In genomic region chr6:32797525-32797924, GRCm38 (mm10) we compare ENCODE assay signal across 24 mouse cellular contexts.
DNase-seq lines count a peak whose midpoint lies in the region; ATAC-seq and TF ChIP-seq lines count a peak whose summit lies in the region.
"Had no signal": no experiment of that assay in that cellular context is flagged by ENCODE, and none has a peak within 500 bp of the region (broad histone marks: within the 10 kb centered on the region; RNA-seq: fewer than 3 reads in every experiment).

No protein-coding gene starts in this region.

- no peak overlapping the region for H3K4me2 ChIP-seq in heart, embryonic 13.5 days
- no peak overlapping the region for H3K4me2 ChIP-seq in hindbrain, embryonic 16.5 days (ENCODE audit: low read length)
- no peak overlapping the region for H3K4me2 ChIP-seq in midbrain, embryonic 14.5 days (ENCODE audit: low read length)
- H3K4me2 ChIP-seq: forebrain, embryonic 13.5 days; heart, embryonic 12.5 days; hindbrain, embryonic 12.5 days; hindbrain, embryonic 15.5 days; intestine, embryonic 15.5 days had no signal

- H3K4me3 ChIP-seq in heart, embryonic 13.5 days: no peak overlapping the region
- H3K4me3 ChIP-seq in E14TG2a.4 (replicated peaks; ENCODE audit: low read length) (peak overlapping the region; percentile 20; the same call in 1 of the 2 replicates), ES-E14 (ENCODE audit: insufficient read depth in 1 of 2, low read depth in 1 of 2, low read length in 2 of 2, poor library complexity in 1 of 2, severe bottlenecking in 1 of 2) (no peak overlapping the region)
- no peak overlapping the region for H3K4me3 ChIP-seq in hindbrain, embryonic 16.5 days (ENCODE audit: low read length)
- H3K4me3 ChIP-seq in midbrain, embryonic 14.5 days (replicated peaks; ENCODE audit: low read depth, low read length): no peak overlapping the region
- H3K4me3 ChIP-seq: forebrain, embryonic 10.5 days; forebrain, embryonic 13.5 days; heart, embryonic 12.5 days; hindbrain, embryonic 12.5 days; hindbrain, embryonic 15.5 days; intestine, embryonic 15.5 days had no signal

- H3K27me3 ChIP-seq in heart, embryonic 13.5 days (replicated peaks): no peaks in the 10 kb centered on the region
- H3K27me3 ChIP-seq in E14TG2a.4 (ENCODE audit: insufficient read depth, low read length): no peaks in the 10 kb centered on the region
- H3K27me3 ChIP-seq in hindbrain, embryonic 16.5 days (replicated peaks; ENCODE audit: control insufficient read depth, insufficient read depth, low read length): no peaks in the 10 kb centered on the region
- H3K27me3 ChIP-seq in midbrain, embryonic 14.5 days (ENCODE audit: control insufficient read depth, insufficient read depth, low read length): no peaks in the 10 kb centered on the region
- H3K27me3 ChIP-seq: forebrain, embryonic 13.5 days; heart, embryonic 12.5 days; hindbrain, embryonic 12.5 days; hindbrain, embryonic 15.5 days; intestine, embryonic 15.5 days; Patski had no signal

- 38% methylated on average over 4 of the region's 4 CpGs for WGBS in heart, embryonic 13.5 days
- 16% methylated on average over 4 of the region's 4 CpGs for WGBS in hindbrain, embryonic 16.5 days
- WGBS in midbrain, embryonic 14.5 days: 16% methylated on average over 4 of the region's 4 CpGs

- TF ChIP-seq CTCF in E14TG2a.4 (conservative IDR thresholded peaks at IDR 0.05; ENCODE audit: low read length): no peak

- intact Hi-C loops in heart, postnatal 14 days (cut with DNase I): no loop called here

- peaks cover 39% of the 10 kb centered on the region for H3K36me3 ChIP-seq in heart, embryonic 13.5 days
- H3K36me3 ChIP-seq in E14TG2a.4 (ENCODE audit: insufficient read depth, low read length) (peaks cover 12% of the 10 kb centered on the region), ES-E14 (ENCODE audit: control insufficient read depth, insufficient read depth, low read length, poor library complexity, severe bottlenecking) (peaks cover 2% of the 10 kb centered on the region; the same call in 1 of the 2 replicates)
- no peaks in the 10 kb centered on the region for H3K36me3 ChIP-seq in hindbrain, embryonic 16.5 days (ENCODE audit: control insufficient read depth, insufficient read depth, low read length)
- H3K36me3 ChIP-seq in midbrain, embryonic 14.5 days (ENCODE audit: control insufficient read depth, insufficient read depth, low read length): peaks cover 4% of the 10 kb centered on the region; the same call in 1 of the 2 replicates
- H3K36me3 ChIP-seq: hindbrain, embryonic 15.5 days had no signal

- ATAC-seq in heart, embryonic 13.5 days (ENCODE audit: extremely low read depth, insufficient number of reproducible peaks, low FRiP score, low TSS enrichment): no peak
- ATAC-seq in hindbrain, embryonic 16.5 days: no peak
- ATAC-seq in midbrain, embryonic 14.5 days (ENCODE audit: low FRiP score, low TSS enrichment): no peak
- ATAC-seq: forebrain, embryonic 13.5 days; forebrain, embryonic 16.5 days; intestine, embryonic 15.5 days; Patski had no signal

- DNase-seq in heart, postnatal 14 days: no peak
- peak; percentile 71 for DNase-seq in ES-E14 (ENCODE audit: low read depth, low spot score)
- DNase-seq in ZHBTc4 (ENCODE audit: low read depth, low spot score): peak; percentile 94
- no peak for DNase-seq in midbrain, embryonic 14.5 days
- DNase-seq: adrenal gland, postnatal 10 days; adrenal gland, postnatal 36 days; cerebellum, adult 18-20 months; cerebellum, adult 9-10 months; cerebellum, postnatal 14 days; gastrocnemius, postnatal 14 days; heart, adult 11 months; kidney, adult 11 months had no signal

- no peaks in the 10 kb centered on the region for H3K9me3 ChIP-seq in heart, embryonic 13.5 days
- H3K9me3 ChIP-seq in E14TG2a.4 (ENCODE audit: low read length) (peaks cover 7% of the 10 kb centered on the region), ES-E14 (ENCODE audit: control insufficient read depth, insufficient read depth, low read depth, low read length) (no peaks in the 10 kb centered on the region)
- no peaks in the 10 kb centered on the region for H3K9me3 ChIP-seq in hindbrain, embryonic 16.5 days (ENCODE audit: control insufficient read depth, low read length)
- peaks cover 6% of the 10 kb centered on the region; the same call in 1 of the 2 replicates for H3K9me3 ChIP-seq in midbrain, embryonic 14.5 days (ENCODE audit: control insufficient read depth, low read length)
- H3K9me3 ChIP-seq: forebrain, embryonic 10.5 days; forebrain, embryonic 13.5 days; G1E; heart, embryonic 12.5 days; hindbrain, embryonic 12.5 days; hindbrain, embryonic 15.5 days; intestine, embryonic 15.5 days had no signal

- H3K27ac ChIP-seq in heart, embryonic 13.5 days (replicated peaks): 0 out of 2 replicates have a peak overlapping the region, but pooled peaks have one; percentile 24
- H3K27ac ChIP-seq in ES-E14 (ENCODE audit: insufficient read depth, low read depth, low read length, poor library complexity, severe bottlenecking): no peak overlapping the region; the same call in 1 of the 2 replicates
- no peak overlapping the region for H3K27ac ChIP-seq in hindbrain, embryonic 16.5 days (ENCODE audit: low read depth, low read length)
- no peak overlapping the region for H3K27ac ChIP-seq in midbrain, embryonic 14.5 days (replicated peaks; ENCODE audit: low read depth, low read length)
- H3K27ac ChIP-seq: forebrain, embryonic 10.5 days; hindbrain, embryonic 12.5 days; hindbrain, embryonic 15.5 days; intestine, embryonic 15.5 days had no signal

- in situ Hi-C loops in ES-E14 (cut with MboI; ENCODE audit: low sequenced_read_pairs in 2 of 2, unreplicated experiment in 2 of 2): no loop called here

- peaks cover 53% of the 10 kb centered on the region for H3K4me1 ChIP-seq in heart, embryonic 13.5 days
- peaks cover 62% of the 10 kb centered on the region for H3K4me1 ChIP-seq in E14TG2a.4 (replicated peaks; ENCODE audit: low read depth, low read length)
- H3K4me1 ChIP-seq in ES-E14 (ENCODE audit: control insufficient read depth in 2 of 2, insufficient read depth in 2 of 2, low read length in 2 of 2, poor library complexity in 1 of 2): peaks cover 10 to 15% of the 10 kb centered on the region in 2 experiments
- peaks cover 5% of the 10 kb centered on the region for H3K4me1 ChIP-seq in hindbrain, embryonic 16.5 days (ENCODE audit: control insufficient read depth, insufficient read depth, low read depth, low read length)
- no peaks in the 10 kb centered on the region for H3K4me1 ChIP-seq in midbrain, embryonic 14.5 days (ENCODE audit: control insufficient read depth, insufficient read depth, low read length)
- H3K4me1 ChIP-seq: intestine, embryonic 15.5 days had no signal

- H3K9ac ChIP-seq in heart, embryonic 13.5 days: 0 out of 2 replicates have a peak overlapping the region, but pooled peaks have one; percentile 28
- H3K9ac ChIP-seq in ES-E14 (ENCODE audit: insufficient read depth, low read depth, low read length, poor library complexity, severe bottlenecking): no peak overlapping the region
- H3K9ac ChIP-seq in hindbrain, embryonic 16.5 days (ENCODE audit: low read depth, low read length): no peak overlapping the region
- H3K9ac ChIP-seq in midbrain, embryonic 14.5 days (replicated peaks; ENCODE audit: low read length): no peak overlapping the region
- H3K9ac ChIP-seq: forebrain, embryonic 13.5 days; heart, embryonic 12.5 days; hindbrain, embryonic 12.5 days; hindbrain, embryonic 15.5 days; intestine, embryonic 15.5 days had no signal

TF ChIP-seq in ES-E14, 5 proteins besides CTCF, POLR2A, EP300 and RAD21:
- TF ChIP-seq ZNF384 (IDR thresholded peaks at IDR 0.05; ENCODE audit: low read depth, low read length) (no peak), MAFK (IDR thresholded peaks at IDR 0.05; ENCODE audit: insufficient read depth, low read depth, low read length) (no peak), CHD2 (IDR thresholded peaks at IDR 0.05; ENCODE audit: low read depth, low read length) (no peak), HCFC1 (IDR thresholded peaks at IDR 0.05; ENCODE audit: borderline replicate concordance, insufficient read depth, low read length) (no peak), ZC3H11A (IDR thresholded peaks at IDR 0.05; ENCODE audit: borderline replicate concordance, low read depth, low read length) (no peak)

Comparison
In these comparisons a context has a peak if more than half of its experiments do, and no peak if none do; other contexts are left out.
1. DNase-seq: peak in ES-E14 (single experiment) and ZHBTc4 (single experiment); none in heart, postnatal 14 days (0 of 2) and midbrain, embryonic 14.5 days (single experiment).